Mouse (Mus musculus) embryo, embryonic 11 days (tissue): Measurements from ENCODE around the gene Tmem212.
"Not testable (repeated sequence)": the region's sequence is repeated elsewhere in the genome, so short reads cannot be mapped to it uniquely, and the experiment has no call there.

ENCODE experiments used
- DNase-seq: peaks from one replicate; pipeline ENCODE4 v3.0.0-alpha.2; 2015

Gene Tmem212

DNA sequence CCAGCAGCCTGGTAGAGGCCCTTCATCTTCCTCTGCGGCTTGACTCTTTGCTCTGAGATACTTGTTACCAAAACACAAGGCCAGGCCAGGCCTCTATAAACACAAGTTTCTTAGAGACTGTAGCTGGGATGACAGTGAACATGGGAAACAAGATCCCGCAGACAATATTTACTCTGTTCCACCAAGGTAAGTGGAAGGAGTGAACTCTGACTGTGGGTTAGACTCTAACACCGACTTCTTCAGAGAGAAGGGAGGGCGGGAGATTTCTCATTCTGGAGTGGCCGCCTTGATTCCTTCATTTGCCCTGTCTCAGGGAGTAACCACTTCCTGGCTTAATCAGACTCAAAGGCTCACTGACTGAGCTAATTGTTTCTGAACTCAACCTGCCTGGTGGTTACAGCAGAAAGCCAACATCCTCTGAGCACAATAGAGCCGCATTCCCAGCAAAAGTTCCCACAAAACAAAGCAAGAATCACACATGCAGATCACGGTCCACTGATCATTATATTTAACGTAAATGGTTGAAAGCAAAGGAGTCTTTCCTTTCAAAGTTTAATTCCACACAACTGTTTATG, at the start of gene Tmem212:
Tmem212 (minus strand) TSS at position 51 of the 575 bp plus-strand sequence.
- DNase-seq: no peak

DNA sequence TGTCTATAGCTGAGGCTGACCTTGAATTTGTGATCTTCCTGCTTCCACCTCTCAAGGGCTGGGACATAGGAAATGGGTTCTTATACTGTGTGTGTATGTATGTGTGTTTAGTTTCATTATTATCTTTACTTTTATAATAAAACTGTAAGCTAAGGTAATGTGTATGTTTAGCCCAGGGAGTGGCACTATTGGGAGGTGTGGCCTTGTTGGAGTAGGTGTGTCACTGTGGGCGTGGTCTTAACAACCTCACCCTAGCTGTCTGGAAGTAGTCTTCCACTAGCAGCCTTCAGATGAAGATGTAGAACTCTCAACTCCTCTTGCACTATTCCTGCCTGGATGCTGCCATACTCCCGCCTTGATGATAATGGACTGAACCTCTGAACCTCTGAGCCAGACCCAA, 49.2 kb upstream of the Tmem212 start:
- DNase-seq: not testable (repeated sequence)

DNA sequence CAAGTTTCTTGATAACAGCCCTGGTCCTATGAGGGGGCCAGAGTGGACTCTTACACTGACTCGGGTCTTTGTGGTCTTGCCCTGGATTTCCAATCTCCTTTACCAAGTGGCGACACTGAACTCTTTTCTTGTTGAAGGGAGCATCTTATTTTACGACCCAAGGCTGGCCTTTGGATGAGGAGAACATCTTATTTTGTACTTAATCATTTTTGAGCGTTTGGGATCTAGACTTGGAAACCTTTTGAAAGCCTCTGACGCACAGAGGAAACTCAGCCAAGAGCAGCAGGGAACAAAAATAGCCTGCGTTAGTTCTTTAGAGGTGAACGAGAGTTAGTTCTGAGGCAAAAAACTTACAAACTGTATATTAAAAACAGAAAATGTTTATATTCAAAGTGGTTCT, 46.8 kb upstream of the Tmem212 start:
- no peak for DNase-seq

DNA sequence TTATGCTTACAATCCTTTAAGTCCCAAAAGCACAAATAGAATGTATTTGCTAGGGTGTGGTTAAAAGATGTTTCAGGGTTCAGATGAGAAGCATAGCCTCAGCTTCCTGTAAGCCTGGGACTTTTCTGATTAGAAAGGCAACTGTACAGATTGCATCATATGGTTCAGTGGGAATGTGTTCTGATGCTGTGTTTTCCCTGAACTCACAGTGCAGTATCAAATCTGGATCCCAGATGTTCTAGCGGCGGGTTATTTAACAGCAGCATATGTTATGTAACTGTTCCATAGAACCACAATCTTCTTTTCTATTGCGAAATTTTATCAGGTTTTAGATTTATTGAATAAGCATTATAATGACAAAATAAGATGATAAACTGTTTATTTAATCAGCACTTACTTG, 45.5 kb upstream of the Tmem212 start:
- DNase-seq: peak; percentile 23

DNA sequence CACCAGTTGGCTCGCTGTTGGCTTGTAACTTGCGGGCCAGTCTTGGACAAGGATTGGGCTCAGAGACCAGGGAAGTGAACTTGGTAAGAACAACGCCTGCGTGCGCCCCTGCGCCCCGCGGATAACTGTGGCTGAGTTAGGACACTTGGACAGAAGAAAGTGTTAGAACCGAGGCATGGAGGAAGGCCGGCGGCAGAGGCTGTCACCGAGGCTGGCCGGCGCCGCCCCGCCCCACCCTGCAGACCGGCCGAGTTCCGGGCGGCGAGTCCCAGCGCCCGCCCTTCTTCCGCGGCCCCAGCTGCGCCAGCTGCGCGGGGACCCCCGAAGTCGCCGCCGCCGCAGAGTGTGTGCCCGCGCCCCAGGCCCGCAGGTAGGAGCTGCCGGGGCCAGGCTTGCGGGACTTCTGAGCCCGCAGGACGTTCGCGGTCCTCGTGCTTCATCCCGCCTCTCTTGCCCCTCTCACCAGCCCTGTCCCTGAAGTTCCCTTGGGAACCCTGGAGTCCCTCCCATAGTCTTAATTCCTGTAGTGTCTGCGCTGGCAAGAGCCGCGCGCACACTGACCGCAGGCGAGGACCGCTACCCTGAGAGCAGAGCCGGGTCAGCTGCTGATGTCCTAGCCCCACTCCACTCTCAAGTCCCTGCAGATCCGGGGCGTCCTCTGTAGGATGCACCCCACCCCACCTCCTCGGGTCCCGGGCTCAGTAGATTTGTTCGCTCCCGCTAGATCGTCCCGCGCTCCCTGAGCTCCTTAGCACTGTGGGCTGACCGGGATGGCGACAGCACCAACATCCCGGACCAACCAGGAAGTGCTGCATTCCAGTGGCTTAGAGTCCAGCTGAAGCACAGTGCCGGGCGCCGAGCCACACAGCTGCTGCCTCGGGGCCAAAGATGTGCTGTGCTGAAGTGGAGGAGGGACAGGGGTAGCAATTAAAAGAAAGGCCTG, 42.5 kb upstream of the Tmem212 start, which contains the start of gene Pld1:
Pld1 (plus strand) TSS at position 315 of the 943 bp plus-strand sequence.
- peak; percentile 72 for DNase-seq

DNA sequence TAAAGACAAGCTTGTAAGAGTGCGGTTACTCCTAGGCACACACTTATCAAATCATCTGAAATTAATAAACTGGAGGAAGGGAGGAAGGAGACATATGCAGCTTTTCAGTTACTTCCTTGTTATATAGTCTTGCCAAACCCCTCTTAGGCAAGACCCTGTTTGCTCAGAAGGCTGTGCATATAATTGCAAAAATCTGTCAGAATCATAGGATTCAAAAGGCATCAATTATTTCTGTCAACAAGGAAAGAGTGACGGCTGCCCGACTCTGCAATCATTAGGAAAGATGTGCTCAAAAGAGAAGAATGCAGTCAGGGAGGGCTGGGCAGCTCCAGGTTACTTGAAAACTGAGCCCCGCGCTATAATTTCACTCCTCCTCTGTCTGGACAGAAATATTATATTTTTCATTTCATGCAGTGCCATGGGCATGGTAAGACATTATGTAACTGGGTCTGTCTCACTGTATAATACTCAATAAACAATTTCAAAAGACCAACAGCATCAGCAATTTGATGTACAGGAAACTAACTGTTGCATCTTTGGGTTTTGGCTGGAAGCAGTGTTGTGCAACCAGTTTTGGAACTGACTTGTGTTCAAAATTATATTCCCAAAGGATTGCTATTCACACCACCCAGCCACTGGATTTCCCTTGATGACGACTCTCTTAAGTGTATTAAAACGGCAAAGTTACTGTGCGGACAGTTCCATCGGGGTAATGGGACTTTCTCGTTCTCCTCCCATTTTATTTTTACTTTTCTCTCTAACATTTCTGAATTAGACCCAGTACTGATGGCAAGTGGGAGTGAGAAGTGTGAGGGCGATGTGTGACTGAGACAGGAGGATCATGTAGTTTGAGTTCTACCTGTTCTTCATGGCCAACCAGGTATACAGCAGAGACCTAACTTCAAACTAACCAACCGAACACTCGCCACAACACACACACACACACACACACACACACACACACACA, 41.3 kb upstream of the Tmem212 start:
- DNase-seq: no peak

DNA sequence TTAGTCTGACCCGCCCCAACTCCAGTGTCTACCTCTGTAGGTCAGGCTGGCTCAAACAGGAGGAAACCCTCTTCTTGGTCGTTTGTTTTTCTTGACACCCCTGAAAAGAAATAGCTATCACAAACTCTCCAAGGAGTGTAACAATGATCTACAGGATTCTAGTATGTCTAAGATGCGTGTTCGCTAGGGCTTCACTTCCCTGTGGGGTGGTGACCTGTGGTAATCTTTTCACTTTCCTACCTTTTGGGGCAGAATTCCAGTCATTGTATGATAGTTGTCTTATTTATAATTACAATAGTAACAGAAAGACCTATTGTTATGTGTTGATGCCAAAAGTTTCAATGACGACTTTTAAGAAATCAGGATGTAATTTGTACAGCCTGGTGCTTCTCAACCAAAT, 40.6 kb upstream of the Tmem212 start:
- no peak for DNase-seq

DNA sequence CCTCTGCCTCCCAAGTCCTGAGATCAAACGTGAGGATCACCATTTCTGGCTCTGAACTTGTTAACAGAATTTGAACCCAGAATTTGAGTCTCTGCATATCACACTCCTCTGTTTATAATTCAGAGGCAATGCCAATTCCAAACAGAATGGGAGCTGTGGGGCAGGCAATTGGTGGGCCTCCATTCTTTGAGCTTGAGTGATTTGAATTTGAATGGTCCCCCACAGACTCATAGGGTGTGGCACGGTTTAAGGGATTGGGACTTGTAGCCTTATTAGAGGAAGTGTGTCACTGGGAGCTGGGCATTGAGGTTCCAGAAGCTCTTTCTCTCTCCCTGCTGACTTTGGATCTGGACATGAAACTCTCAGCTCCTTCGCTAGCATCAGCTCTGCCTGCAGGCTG, 39.5 kb upstream of the Tmem212 start:
- no peak for DNase-seq

DNA sequence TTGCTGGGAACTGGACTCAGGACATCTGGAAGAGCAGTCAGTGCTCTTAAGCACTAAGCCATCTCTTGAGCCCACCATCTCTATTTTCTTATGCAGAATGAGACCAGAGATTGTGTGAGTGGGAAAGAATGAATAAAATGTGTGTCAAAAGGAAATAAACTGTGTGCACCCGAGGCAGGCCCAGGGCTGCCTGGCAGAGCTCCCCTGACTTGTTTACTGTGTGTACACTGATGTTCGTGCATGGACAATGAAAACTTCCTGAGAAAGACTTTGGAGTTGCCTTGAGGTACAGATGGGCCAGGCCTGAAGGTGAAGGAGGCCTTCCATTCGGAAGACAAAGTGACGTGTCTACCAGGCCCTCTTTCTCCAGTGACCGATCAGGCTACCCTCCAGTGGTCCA, 36.2 kb upstream of the Tmem212 start:
- DNase-seq: no peak

DNA sequence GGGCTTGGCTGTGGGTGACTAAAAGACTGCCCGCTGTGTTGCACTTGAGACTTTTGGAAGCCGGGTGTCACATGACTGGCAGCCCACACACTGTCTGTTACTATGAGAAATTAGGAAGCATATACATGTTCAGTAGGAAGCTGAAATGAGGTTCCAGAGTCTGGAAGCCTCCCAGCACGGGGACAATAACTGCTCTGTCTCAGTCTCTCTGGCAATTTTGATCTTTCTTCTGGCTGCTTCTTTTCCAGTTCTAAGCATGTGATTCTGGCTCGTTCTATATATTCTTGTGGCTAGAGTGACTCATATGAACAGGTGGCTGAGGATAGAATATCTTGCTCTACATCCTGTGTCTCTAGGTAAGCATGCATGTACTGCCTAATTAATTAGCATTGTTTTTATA, 33.1 kb upstream of the Tmem212 start:
- no peak for DNase-seq

DNA sequence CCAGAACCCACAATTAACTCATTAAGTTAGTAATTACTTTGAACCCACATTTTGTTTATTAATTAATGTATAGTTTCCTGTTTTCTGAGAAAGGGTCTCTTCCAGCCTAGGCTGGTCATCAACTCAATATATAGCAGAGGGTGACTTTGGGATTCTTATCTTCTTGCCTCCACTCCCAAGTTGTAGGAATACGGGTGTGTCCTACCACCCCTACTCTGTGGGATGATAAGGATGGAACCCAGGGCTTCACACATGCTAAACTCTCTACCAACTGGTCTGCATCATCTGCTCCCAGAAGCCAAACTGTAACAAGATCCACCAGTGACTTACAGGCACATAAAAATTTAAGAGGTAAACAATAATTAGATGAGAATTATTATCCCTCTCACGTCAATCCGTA, 27.9 kb upstream of the Tmem212 start:
- DNase-seq: no peak

DNA sequence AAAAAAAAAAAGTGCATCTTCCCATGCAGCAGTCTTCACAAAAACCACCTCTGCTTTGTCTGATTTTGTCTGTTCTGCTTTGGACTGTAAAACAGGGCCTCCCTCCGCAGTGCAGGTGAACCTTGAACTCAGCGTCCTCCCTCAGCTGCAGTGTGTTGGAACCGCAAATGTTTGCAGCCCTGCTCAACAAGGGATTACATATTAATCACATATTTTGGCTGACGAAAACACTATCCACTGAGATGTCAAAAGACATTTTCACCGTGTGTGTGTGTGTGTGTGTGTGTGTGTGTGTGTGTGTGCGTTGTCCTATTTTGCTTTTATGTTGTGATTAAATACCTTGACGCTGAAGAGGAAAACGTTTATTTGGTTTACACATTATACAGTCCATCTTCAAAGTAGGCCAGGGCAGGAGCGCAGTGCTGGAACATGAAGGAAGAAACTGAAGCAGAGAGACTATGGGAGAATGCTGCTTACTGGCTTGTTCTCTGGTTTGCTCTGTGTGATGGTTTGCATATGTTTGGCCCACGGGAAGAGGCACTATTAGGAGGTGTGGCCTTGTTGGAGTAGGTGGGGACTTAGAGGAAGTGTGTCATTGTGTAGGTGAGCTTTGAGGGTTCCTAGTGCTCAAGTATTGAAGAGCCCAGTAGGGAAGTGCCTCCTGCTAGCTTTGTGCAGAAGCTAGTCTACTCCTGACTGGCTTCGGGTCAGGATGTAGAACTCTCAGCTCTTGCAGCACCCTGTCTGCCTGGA, 25.3 kb upstream of the Tmem212 start:
- DNase-seq: no peak

DNA sequence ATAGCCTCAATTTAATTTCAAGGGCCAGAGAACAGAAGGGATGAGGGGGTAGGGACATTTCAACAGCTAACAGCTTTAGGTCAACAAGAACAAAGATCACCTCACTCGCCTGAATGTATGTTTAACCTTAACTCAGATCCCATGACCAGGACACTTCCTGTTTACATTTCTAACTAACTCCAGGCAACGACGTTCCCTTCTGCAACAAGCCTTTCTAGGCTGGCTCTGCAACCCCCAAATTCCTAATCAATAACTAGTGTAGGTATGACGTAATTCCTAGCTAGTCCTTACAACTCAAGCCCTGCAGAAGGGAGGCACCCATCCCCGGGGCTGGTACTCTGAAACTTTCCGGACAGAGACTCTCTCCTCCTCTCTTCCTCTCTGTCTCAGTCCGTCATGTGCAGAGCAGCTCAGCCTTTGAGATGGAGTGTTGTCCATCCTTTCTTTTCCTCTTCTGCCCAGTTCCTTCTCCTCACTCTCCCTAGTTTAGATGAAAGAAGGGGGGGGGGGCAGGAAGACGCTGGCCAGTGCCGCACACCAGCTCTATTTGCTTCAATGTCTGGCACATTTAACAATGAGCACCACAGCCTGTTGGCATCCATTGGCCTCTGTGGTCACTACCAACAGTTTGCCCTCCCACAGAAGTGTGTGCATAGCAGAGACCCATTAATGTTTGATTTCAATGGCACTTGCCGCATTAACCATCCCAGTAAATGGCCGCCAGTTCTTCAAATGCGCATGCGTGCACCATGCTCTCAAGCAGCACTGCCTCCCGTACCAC, 22.7 kb upstream of the Tmem212 start:
- DNase-seq: no peak

DNA sequence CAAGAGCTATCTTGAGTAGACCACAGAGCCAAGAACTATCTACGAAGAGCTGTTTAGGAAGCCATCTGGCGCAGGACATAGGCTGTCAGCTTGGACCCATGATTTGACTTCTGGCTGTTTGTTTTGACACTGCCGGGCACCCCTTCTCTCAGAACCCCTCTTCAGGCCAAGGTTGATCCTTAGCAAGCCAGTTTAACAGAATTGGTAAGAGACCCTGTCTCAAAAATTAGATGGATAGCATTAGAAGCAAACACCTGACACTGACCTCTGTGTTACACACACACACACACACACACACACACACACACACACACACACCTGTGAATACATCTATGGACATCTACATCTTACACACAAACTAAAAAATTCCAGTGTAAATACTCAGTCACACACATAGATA, 12.8 kb upstream of the Tmem212 start:
- no peak for DNase-seq

DNA sequence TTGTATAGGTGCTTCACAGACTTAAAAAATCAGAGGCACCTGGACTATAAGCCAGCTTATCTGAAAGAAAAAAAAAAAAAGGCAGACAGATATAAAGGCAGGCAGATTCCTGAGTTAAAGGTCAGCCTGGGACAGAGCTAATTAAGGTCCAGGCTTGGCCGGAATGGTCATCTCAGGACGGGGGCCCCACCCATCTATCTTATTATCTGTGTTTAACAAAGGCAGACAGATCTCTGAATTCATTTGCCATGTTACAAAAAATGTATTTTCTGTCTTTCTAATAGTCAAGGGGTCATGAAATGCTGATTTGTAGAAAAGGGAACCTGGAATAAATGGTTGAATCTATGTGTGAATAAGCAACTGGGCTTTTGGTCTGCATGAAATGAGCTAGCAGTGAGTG, 12.1 kb upstream of the Tmem212 start:
- DNase-seq: no peak

DNA sequence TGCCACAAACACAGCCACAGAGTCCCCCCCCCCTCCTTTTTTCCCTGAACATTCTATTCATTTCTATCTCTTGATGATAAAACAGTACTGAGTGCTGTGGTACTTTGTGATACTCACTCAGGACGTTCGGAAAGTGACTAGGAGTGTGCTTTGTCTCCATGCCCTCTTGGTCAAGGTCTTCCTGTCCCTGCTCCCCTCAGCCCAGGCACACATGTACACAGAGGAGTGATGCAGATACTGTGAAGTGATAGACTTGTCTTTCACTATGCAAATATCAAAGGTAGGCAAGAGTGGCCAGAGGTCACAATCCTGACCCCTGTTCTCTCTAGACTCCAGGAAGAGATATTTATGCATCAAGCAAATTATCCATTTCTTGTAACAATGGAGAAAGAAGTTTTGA, 11.1 kb upstream of the Tmem212 start:
- DNase-seq: no peak

DNA sequence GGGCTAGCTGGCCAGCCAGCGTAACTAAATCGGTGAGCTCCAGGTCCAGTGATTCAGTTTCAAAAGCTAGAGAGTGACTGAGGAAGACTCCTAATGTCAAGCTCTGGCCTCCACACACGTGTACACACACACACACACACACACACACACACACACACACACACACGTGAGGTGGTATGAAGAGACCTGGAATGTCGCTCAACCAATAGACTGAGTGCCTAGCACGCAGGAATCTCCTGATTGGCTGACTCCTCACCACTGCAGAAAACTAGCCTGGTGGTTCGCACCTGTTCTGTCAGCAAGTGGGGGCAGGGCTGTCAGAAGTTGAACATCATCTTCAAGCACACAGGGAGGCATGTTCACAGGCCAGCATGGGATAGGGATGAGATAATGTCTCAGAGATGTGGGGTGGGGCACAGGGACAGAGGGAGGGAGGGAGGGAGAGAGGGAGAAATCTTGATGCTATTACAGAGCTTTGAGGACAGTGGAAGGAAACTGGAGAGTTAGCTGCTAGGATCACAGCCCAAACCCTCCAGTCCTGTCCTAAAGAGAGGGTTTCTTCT, 10.6 kb upstream of the Tmem212 start:
- DNase-seq: no peak

DNA sequence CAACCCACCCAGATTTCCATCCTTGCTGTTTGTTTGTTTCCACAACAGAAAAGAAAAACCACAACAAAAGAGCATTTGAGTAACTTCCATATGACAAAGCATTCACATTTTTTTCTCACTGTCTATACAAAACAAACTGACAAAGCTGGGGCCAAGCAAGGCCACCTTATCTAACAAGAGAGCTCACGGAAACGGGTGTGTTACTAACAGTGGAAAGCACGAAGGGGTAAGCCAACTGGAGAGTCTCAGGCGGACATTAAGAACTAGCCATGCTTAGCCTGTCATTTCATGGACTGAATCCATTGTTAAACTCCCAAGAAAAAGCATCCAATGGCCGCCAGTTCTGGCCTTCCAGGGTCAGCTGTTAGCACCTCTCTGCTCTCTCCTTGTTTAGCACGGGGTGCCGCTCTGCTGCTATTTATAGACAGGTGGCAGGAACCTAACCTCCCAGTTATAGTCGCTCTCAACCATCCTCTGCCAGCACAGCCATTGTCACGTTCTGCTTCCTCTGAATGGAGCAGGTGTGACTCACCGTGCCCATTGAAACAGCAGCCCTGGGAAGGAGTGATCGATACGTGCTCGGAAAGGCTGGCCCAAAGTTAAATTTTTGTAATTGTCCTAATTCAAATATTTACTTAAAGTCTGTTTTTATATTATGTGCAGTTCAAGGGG, 8.6 kb upstream of the Tmem212 start:
- DNase-seq: no peak

DNA sequence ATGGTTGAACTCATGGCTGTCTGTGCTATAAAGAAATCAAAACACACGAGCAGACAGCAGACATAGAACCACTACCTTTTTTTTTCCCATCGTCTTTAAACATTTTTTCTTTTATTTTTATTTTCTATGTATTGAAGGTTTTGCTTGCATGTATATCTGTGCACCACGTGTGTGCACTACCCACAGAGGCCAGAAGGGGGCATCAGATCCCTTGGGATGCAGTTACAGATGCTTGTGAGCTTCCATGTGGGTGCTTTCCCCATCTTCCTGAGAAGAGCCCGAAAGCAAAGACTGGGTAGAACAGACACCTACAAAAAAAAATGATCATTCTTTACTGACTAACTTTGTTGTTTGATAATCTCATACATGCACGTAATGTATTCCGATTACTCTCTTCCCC, 5.7 kb upstream of the Tmem212 start:
- no peak for DNase-seq

DNA sequence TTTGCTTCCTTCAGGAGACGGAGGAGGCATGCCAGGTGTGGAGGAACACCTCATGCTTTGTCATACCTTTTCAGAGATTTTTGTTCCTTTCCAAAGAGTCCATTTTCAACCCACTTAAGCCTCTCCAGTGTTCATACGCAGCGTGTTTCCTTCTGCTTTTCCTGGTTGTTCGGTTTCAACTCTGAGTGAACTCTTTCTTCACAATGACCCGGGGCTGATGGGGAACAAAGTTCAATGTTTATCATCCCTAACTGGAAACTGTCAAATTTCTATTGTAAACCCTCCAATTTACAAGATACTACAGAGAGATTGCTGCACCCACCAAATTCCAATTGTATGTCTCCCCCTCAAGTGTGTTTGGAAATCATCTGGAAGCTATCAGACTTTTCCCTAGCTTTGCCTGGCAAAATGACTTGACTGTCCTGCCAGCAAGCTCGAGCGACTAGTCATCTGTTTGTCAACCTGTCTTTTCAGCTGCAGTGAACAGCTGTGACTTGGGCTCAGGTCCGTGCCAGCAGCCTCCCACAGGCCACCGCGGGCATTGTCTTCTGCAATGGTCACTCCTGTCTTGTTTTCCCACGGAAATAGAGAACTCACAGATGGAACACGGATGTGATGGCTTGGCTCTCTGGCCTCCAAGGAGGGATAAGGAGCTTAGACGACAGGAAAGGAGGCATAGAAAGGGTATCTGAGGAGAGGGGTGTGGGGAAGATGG, 3.0 kb upstream of the Tmem212 start:
- no peak for DNase-seq
